Mouse (Mus musculus): Measurements from ENCODE around the gene Vwc2. TPM values are rescaled to one million over a fixed set of nuclear protein-coding genes. Genes with fewer than 3 reads are reported as not detected.

The Vwc2 gene
- polyA plus RNA-seq, 1 experiment, result not detected

DNA sequence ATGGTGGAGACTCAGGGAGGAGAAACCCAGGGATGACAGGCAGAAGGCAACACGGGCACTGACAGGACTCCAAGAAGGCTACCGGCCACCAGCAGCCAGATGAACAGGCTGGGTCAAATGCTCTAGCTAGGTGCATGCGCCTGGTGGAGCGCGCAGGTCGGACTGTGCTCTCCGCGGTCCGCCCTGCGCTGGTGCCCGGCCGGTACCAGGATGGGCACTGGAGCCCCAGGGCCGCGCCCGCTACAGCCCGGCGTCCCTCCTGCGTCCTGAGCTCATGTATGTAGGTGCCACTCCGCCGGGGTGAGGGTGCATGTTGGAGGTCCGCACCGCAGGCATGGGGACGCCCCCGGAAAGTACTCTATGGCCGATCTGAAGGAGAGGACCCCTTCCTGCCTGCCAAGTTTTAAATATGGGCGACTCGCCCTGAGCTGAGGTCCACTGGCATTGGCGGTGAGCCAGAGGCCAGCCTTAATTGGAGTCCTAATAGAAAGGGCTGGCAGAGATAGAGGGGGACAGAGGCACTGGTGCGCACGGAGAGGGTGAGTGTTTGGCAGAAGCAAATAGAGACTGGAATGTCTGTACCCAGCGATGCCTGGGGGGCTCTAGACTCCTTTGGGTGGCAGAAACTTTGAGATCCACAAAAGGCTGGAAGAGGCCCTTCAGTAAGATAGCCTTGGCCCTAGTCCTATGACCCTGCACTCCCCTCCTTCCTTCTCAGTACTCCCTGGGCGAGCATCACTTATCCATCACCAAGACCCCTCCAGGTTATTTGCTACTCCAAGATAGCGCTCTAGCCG, 409 bp downstream of the Vwc2 start:
- Histone ChIP-seq H3K4me1 (ENCODE audit: control insufficient read depth, insufficient read depth, low read length) (no peaks in the 10 kb centered on the region), H3K27ac (ENCODE audit: control insufficient read depth, insufficient read depth, low read depth, low read length, poor library complexity) (no peak overlapping the region), H3K4me3 (replicated peaks; ENCODE audit: control insufficient read depth, low read depth, low read length) (no peak overlapping the region)
- TF ChIP-seq POLR2A (IDR thresholded peaks at IDR 0.05; ENCODE audit: borderline replicate concordance, control insufficient read depth, low read depth, low read length) (no peak), CTCF (IDR thresholded peaks at IDR 0.05; ENCODE audit: control insufficient read depth, insufficient read depth, low read length) (no peak)
- WGBS, result 4% methylated on average over 34 of the region's 34 CpGs

DNA sequence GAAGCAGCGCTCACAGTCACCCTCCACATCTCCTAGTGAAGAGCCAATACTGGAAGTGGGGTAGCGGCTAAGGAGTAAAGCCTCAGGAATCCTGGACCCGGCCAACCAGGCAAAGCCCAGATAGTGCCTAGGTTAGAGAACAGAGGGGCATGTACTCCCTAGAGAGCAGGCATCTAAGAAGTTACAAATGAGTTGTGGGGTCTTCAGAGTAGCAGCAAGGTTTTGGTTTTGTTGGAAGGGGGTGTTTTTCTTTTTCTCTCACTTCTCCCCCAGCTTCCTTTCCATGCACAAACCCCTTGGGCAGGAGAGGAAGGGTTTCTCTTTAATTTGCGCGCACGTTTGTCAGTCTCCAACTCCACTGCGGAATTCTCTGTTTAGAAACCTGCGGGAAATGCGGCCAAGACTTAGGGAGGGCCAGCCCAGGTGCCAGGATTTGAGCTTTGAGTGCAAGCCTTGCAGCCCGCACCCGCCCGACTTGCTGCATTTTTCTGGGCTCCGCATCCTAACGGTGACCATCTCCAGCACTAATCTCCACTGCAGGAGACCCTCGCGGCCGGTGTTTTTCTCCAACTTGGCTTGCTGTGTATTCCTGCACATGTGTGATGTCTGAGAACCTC, 1.1 kb downstream of the Vwc2 start:
- Histone ChIP-seq H3K4me3 (replicated peaks; ENCODE audit: control insufficient read depth, low read depth, low read length) (no peak overlapping the region), H3K27ac (ENCODE audit: control insufficient read depth, insufficient read depth, low read depth, low read length, poor library complexity) (no peak overlapping the region), H3K4me1 (ENCODE audit: control insufficient read depth, insufficient read depth, low read length) (no peaks in the 10 kb centered on the region)
- 5% methylated on average over 17 of the region's 17 CpGs for WGBS
- no peak for TF ChIP-seq CTCF (IDR thresholded peaks at IDR 0.05; ENCODE audit: control insufficient read depth, insufficient read depth, low read length)
- TF ChIP-seq POLR2A (IDR thresholded peaks at IDR 0.05; ENCODE audit: borderline replicate concordance, control insufficient read depth, low read depth, low read length), result no peak

DNA sequence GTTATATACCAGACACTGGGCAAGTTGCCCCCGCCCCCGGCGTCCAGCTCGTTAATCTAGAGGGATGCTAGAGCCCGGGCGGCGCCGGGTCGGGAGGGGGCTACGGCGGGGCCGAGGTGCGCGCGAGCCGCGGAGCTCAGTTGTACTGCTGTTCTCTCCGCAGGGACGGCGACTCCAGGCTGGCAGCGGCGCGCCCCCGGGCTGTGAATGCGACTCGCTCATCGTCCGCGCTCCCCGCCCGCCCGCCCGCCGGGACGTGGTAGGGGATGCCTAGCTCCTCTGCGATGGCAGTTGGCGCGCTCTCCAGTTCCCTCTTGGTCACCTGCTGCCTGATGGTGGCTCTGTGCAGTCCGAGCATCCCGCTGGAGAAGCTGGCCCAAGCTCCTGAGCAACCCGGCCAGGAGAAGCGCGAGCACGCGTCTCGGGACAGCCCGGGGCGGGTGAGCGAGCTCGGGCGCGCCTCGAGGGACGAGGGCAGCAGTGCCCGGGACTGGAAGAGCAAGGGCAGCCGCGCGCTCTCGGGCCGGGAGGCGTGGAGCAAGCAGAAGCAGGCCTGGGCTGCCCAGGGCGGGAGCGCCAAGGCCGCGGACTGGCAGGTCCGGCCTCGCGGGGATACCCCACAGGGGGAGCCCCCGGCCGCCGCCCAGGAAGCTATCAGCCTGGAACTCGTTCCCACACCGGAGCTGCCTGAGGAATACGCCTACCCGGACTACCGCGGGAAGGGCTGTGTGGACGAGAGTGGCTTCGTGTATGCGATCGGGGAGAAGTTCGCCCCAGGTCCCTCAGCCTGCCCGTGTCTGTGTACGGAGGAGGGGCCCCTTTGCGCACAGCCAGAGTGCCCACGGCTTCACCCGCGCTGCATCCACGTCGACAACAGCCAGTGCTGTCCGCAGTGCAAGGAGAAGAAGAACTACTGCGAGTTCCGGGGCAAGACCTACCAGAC, 1.9 kb downstream of the Vwc2 start:
- no peak for TF ChIP-seq CTCF (IDR thresholded peaks at IDR 0.05; ENCODE audit: control insufficient read depth, insufficient read depth, low read length)
- no peak for TF ChIP-seq POLR2A (IDR thresholded peaks at IDR 0.05; ENCODE audit: borderline replicate concordance, control insufficient read depth, low read depth, low read length)
- no peak overlapping the region for H3K4me3 ChIP-seq (replicated peaks; ENCODE audit: control insufficient read depth, low read depth, low read length)
- WGBS, result 3% methylated on average over 93 of the region's 93 CpGs
- no peak overlapping the region for H3K27ac ChIP-seq (ENCODE audit: control insufficient read depth, insufficient read depth, low read depth, low read length, poor library complexity)
- no peaks in the 10 kb centered on the region for H3K4me1 ChIP-seq (ENCODE audit: control insufficient read depth, insufficient read depth, low read length)

DNA sequence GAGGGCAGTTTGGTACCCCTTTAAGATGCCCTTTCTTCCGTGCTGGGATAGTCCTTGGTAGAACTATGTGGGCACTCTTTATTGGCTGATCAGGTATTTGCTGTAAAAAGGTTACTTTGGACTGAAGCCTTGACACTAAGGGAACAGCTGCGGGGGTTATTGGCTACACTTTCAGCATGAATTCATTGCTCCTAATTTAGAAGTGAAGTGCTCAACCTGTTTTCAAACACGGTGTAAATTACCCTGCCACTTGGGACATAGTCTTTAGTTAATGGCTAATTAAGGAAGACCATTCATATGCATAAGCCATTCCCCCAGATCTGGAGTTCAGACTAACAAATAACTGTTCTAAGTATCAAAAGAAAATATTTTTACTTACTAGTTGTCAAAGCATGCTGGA, 2.7 kb downstream of the Vwc2 start:
- Histone ChIP-seq H3K27ac (ENCODE audit: control insufficient read depth, insufficient read depth, low read depth, low read length, poor library complexity) (no peak overlapping the region), H3K4me3 (replicated peaks; ENCODE audit: control insufficient read depth, low read depth, low read length) (no peak overlapping the region), H3K4me1 (ENCODE audit: control insufficient read depth, insufficient read depth, low read length) (no peaks in the 10 kb centered on the region)
- TF ChIP-seq CTCF (IDR thresholded peaks at IDR 0.05; ENCODE audit: control insufficient read depth, insufficient read depth, low read length) (no peak), POLR2A (IDR thresholded peaks at IDR 0.05; ENCODE audit: borderline replicate concordance, control insufficient read depth, low read depth, low read length) (no peak)
- 6% methylated on average over 3 of the region's 3 CpGs for WGBS

DNA sequence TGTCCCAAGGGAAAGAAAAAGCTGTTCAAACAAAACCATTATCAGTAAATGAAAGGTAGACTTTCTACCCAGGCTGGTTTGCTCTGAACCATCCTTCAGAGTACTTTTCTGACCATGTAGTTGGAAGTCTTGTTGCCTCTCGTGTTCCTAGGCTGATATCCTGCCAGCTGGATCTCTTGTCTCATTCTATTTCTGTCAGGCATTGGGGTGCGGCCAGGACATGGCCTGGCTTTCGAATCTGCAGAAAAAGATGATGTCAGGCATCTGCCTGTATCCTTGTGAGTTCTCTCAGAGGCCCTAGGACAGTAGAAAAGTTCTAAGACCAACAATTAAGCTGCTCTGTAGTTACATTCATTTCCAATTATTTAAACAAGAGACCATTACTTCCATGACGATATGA, 8.8 kb downstream of the Vwc2 start:
- no peaks in the 10 kb centered on the region for H3K4me1 ChIP-seq (ENCODE audit: control insufficient read depth, insufficient read depth, low read length)

DNA sequence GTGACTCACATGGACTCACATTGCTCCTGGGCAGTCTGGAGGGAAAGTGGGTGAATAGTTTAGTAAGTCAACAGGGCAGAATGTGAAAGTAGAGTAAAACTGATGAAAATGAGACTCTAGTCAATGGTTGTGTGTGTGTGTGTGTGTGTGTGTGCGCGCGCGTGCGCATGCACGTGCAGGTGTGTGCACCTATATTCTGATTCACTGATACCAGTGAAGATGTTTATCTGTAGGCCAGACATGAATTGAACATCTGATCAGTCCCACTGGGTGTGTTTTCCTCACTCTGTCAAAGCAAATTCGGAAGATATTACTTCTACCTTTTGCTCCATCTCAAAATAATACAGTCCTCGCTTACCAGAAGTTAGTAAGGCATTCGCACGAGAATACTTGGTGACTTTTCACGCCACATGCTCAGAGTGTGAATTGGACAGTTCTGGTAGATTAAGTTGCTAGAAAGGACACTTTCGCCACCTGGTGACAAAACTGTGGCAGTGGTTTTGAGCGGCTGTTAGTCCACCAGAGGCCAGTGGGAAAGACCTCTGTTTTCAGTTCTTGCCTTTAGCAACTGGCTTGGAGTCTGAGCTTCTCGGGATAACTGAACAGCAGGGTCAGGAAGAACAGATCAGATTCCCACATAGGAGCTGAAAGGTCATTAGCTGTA, 17.5 kb downstream of the Vwc2 start:
- TF ChIP-seq POLR2A (IDR thresholded peaks at IDR 0.05; ENCODE audit: borderline replicate concordance, control insufficient read depth, low read depth, low read length), result no peak
- no peak for TF ChIP-seq CTCF (IDR thresholded peaks at IDR 0.05; ENCODE audit: control insufficient read depth, insufficient read depth, low read length)
- 49% methylated on average over 14 of the region's 14 CpGs for WGBS
- Histone ChIP-seq H3K27ac (ENCODE audit: control insufficient read depth, insufficient read depth, low read depth, low read length, poor library complexity) (no peak overlapping the region), H3K4me1 (ENCODE audit: control insufficient read depth, insufficient read depth, low read length) (no peaks in the 10 kb centered on the region), H3K4me3 (replicated peaks; ENCODE audit: control insufficient read depth, low read depth, low read length) (no peak overlapping the region)

More for the DNA sequence above, 8.8 kb downstream of the Vwc2 start:
- TF ChIP-seq CTCF (IDR thresholded peaks at IDR 0.05; ENCODE audit: control insufficient read depth, insufficient read depth, low read length), result no peak
- WGBS, result 64% methylated on average over 4 of the region's 4 CpGs
- H3K4me3 ChIP-seq (replicated peaks; ENCODE audit: control insufficient read depth, low read depth, low read length), result no peak overlapping the region
- H3K27ac ChIP-seq (ENCODE audit: control insufficient read depth, insufficient read depth, low read depth, low read length, poor library complexity), result no peak overlapping the region

DNA sequence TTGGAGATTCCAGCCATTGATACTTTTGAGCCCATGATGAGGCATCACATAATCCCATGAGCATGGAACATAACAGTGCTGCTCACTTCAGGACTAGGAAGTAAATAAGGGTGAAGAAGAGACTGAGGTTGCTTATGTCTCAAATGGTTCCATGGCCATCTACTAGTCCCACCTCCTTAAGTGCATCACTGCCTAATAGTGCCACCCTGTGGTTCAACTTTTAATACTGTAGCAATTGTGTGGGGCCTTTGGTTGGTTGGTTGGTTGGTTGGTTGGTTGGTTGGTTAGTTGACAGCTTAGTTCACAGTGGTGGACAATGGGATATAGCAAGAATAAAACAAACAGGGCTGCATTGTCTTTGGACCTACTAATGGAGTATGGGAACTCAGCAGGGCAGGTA, 26.6 kb downstream of the Vwc2 start:
- H3K4me3 ChIP-seq (replicated peaks; ENCODE audit: control insufficient read depth, low read depth, low read length), result no peak overlapping the region
- no peak for TF ChIP-seq POLR2A (IDR thresholded peaks at IDR 0.05; ENCODE audit: borderline replicate concordance, control insufficient read depth, low read depth, low read length)
- no peak for TF ChIP-seq CTCF (IDR thresholded peaks at IDR 0.05; ENCODE audit: control insufficient read depth, insufficient read depth, low read length)
- no peak overlapping the region for H3K27ac ChIP-seq (ENCODE audit: control insufficient read depth, insufficient read depth, low read depth, low read length, poor library complexity)
- H3K4me1 ChIP-seq (ENCODE audit: control insufficient read depth, insufficient read depth, low read length), result no peaks in the 10 kb centered on the region
